Comparison of ENCODE assay signal across 12 mouse cellular contexts in the genomic region with DNA sequence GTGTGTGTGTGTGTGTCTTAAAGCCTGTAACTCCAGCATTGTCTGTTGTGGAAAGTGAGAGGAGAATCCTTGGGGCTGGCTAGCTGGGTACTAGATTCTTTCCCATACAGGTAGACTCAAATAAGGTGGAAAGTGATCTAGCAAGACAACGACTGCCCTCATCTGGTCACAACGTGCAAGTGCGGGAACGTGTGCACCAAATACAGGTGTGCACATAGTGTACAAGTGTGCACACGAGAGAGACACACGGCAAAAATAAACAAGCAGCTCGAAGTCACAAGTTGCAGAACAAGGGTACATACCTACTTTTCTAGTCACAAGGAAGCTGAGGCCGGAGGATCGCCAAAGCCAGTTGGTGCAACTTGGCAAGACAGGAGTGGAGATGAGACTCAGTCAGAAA. TPM values are rescaled to one million over a fixed set of nuclear protein-coding genes. Genes with fewer than 3 reads are reported as not detected.
DNase-seq lines count a peak whose midpoint lies in the region; ATAC-seq and TF ChIP-seq lines count a peak whose summit lies in the region.
"Had no signal": no experiment of that assay in that cellular context is flagged by ENCODE, and none has a peak within 500 bp of the region (broad histone marks: within the 10 kb centered on the region; RNA-seq: fewer than 3 reads in every experiment).

No protein-coding gene starts in this region.

- no peak overlapping the region for H3K4me3 ChIP-seq in left cerebral cortex, adult 2 months
- H3K4me3 ChIP-seq: forebrain, embryonic 10.5 days; hindbrain, embryonic 10.5 days; midbrain, embryonic 10.5 days had no signal

- ATAC-seq in megakaryocyte-erythroid progenitor cell, adult 5-6 weeks (replicated peaks; ENCODE audit: low FRiP score, low TSS enrichment, poor library complexity, severe bottlenecking), result peak; percentile 63; the same call in 1 of the 2 replicates

- DNase-seq in adrenal gland, postnatal 25 days, result peak; percentile 17
- DNase-seq in adrenal gland, postnatal 4 days (ENCODE audit: low spot score in 2 of 2), result no peak
- DNase-seq in left cerebral cortex, adult 2 months (ENCODE audit: extremely low spot score in 1 of 2, low spot score in 2 of 2), result no peak
- no peak for DNase-seq in left cerebral cortex, postnatal 36 days (ENCODE audit: low spot score in 2 of 2)
- peak; percentile 53 for DNase-seq in ES-CJ7 (ENCODE audit: low read depth, low spot score)
- DNase-seq in gastrocnemius, postnatal 14 days, result no peak
- no peak for DNase-seq in heart, adult 8-10 months (ENCODE audit: low spot score)
- DNase-seq: right cerebral cortex, adult 18-20 months had no signal

- no peak overlapping the region for H3K27ac ChIP-seq in left cerebral cortex, adult 2 months
- H3K27ac ChIP-seq: forebrain, embryonic 10.5 days; hindbrain, embryonic 10.5 days; midbrain, embryonic 10.5 days had no signal

- TF ChIP-seq CTCF in left cerebral cortex, adult 2 months (IDR thresholded peaks at IDR 0.05), result peak; percentile 47

- intact Hi-C loops in left cerebral cortex, adult 2 months (cut with DNase I), result loop anchor here (10.0 kb wide), 1 partner anchor 379 kb away; the partner anchor contains the start of gene Tpbgl
- intact Hi-C loops in left cerebral cortex, postnatal 36 days (cut with DNase I), result no loop called here
- intact Hi-C loops in gastrocnemius, postnatal 14 days (cut with DNase I; ENCODE audit: low total_unique reads), result no loop called here

RNA-seq across cellular contexts. Expression of gene Chrdl2, which starts 2.2 kb away (rescaled TPM):
- not detected in 2 replicates for total RNA-seq in adrenal gland, postnatal 25 days (2021)
- total RNA-seq in adrenal gland, postnatal 4 days (2021), result not detected
- under 1 TPM; 0.34 to 0.49 TPM for total RNA-seq in left cerebral cortex, adult 2 months (2021)
- total RNA-seq in left cerebral cortex, postnatal 36 days (2021), result under 1 TPM in 1 of 2 experiments, not detected in 1; 0.70 TPM
- not detected in 2 replicates for total RNA-seq in megakaryocyte-erythroid progenitor cell, adult 5-6 weeks (2014; fragmentation: Nextera tagmentation)
- not detected in 2 replicates for total RNA-seq in megakaryocyte-erythroid progenitor cell, adult 5-6 weeks (2017)
- 1 to 10 TPM; 1.5 to 3.0 TPM for total RNA-seq in gastrocnemius, postnatal 14 days (2021)
- total RNA-seq in heart, adult 8-10 months (2022), result not detected

RNA-seq across cellular contexts. Expression of gene Rnf169, which starts 23.5 kb away (rescaled TPM):
- total RNA-seq in adrenal gland, postnatal 25 days (2021), result 16.8 and 19.8 TPM in 2 replicates
- 10 to 100 TPM; 24.5 to 25.6 TPM for total RNA-seq in adrenal gland, postnatal 4 days (2021)
- 10 to 100 TPM; 49.4 to 51.3 TPM for total RNA-seq in left cerebral cortex, adult 2 months (2021)
- total RNA-seq in left cerebral cortex, postnatal 36 days (2021), result 10 to 100 TPM; 49.1 to 49.3 TPM
- 5.3 and 10.4 TPM in 2 replicates for total RNA-seq in megakaryocyte-erythroid progenitor cell, adult 5-6 weeks (2014; fragmentation: Nextera tagmentation)
- total RNA-seq in megakaryocyte-erythroid progenitor cell, adult 5-6 weeks (2017), result 7.8 and 14.8 TPM in 2 replicates
- total RNA-seq in gastrocnemius, postnatal 14 days (2021), result 1 to 10 TPM; 6.4 to 7.4 TPM
- 10 to 100 TPM in 1 of 4 experiments, 1 to 10 TPM in 3; 8.1 to 10.5 (median 9.4) TPM for total RNA-seq in heart, adult 8-10 months (2022)

Comparison
In these comparisons a context has a peak if more than half of its experiments do, and no peak if none do; other contexts are left out.
1. DNase-seq: peak in adrenal gland, postnatal 25 days (single experiment) and ES-CJ7 (single experiment); none in adrenal gland, postnatal 4 days (0 of 2), left cerebral cortex, adult 2 months (0 of 2), left cerebral cortex, postnatal 36 days (0 of 2), gastrocnemius, postnatal 14 days (single experiment) and heart, adult 8-10 months (single experiment).